Mouse (Mus musculus) kidney, postnatal 36 days (tissue): ENCODE measurements around the gene Tpx2.

Source experiments
- DNase-seq, 2 experiments: peaks; one replicate each; pipeline ENCODE4 v3.0.0; 2021 to 2022; ENCODE audit warnings: mixed read lengths in 2 of 2

The Tpx2 gene

GRCm38 (mm10) chr2:152821023-152821422 is 26.7 kb upstream of the Tpx2 start:
- DNase-seq, result peak; percentile 62 to 78

- no peak for DNase-seq
Observed at GRCm38 (mm10) chr2:152821566-152821965, 26.2 kb upstream of the Tpx2 start.

DNA sequence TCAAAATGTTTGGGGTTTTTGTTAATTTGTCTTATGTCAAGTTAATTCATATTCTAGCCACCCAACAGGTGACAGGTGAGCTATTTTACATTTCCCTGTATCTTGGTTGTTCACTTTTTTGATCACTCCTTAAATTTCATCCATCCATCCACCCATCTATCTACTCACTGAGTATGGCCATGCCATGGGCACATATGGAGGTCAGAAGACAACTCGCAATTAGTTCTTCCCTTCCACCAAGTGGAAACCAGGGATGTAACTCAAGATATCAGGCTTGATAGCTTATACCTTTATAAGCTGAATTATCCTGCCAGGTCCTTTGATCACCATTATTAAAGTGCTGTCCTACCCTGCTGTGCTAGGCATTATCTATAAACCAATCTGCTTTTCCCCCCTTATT is 24.0 kb upstream of the Tpx2 start:
- no peak for DNase-seq

DNA sequence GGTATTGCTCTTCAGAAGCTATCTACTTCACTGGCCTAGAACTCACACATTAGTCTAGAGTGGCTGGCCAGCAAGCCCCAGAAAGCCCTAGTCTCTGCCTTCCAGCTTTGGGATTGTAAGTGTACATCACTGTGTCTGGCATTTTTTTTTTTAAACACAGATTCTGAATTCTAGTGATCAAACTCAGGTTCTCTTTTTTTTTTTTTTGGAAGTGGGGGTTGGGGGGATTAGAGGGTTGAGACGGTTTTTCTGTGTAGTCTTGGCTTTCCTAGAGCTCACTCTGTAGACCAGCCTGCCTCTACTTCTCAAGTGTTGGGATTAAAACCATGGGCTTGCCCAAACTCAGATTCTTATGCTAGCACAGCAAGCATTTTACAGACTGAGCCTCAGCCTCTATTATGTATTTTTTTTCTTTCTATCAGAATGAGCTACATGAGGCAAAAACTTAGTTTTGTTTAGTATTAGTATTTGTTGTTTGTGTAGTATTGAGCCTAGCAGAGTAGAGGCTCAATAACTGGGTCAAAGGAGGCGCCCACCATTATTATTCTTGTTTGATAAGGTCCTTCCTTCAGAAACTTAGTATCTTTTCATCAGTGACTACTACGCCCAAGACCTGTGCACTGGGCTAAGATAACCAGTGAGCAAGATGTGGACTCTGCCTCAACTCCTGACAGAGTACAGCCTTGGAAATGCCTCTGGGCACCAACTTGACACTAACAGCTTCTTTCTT is 23.2 kb upstream of the Tpx2 start:
- DNase-seq, result no peak

DNA sequence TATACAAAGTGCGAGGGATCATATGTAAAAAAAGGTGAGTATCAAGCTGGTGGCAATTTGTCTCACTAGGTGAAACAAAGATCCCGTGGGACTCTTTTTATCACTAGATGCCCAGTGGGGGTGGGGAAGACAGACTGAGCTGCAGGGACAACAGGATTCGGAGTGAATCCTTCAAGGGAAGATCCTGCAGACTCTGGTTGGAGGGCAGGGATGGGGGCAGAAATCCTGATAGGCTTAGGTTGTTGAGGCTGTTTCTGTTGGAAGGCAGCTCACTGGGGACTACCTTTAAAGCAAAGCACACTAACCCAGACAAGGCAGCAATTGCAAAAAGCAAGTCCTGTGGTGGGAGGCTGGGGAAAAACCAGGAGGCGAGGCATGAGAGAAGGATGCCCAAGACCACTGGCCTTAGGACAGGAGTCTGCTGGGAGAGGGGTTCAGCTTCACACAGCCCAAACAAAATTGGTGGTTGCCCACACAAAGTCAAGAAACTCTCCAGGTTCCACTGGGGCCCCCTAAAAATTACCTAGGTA is 22.5 kb upstream of the Tpx2 start:
- no peak for DNase-seq

GRCm38 (mm10) chr2:152825713-152826112 is 22.1 kb upstream of the Tpx2 start:
- DNase-seq, result no peak

DNA sequence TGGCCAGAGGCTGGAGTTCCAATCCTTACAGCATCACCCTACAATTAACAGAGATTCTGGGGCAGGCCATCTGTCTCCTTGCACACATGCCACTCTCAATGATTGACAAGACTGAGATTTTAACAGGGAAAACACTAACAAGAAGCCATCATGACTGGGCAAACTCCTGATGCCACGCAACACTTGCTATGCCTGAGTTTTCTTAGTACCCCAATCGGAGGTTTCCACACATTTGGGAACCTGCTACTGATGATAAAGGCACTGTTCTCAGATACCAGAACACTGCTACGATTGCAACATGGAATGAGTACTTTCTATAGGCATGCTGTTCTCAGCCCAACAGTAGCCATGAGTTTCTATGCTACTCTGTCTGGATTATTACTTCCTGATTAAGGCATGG is 21.3 kb upstream of the Tpx2 start:
- no peak for DNase-seq

GRCm38 (mm10) chr2:152827321-152828010 is 20.3 kb upstream of the Tpx2 start:
- no peak for DNase-seq

DNA sequence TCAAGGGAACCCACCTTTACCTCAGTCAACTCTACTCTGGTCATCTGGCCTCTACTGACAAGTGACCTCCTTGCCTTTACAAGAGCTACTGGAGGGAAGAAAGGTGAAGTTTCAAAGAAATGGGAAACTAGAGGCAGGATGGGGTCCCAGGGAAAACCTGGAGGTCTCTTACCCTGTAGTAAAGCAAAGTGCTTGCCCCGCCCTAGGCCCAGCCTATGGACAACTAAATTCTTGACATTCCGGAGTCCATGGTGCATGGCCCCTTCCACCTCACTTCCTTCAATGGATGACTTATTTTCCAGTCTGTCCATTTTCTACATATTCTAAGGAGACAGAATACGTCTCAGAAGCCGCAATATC is 19.8 kb upstream of the Tpx2 start:
- peak; percentile 71 to 81 for DNase-seq

DNA sequence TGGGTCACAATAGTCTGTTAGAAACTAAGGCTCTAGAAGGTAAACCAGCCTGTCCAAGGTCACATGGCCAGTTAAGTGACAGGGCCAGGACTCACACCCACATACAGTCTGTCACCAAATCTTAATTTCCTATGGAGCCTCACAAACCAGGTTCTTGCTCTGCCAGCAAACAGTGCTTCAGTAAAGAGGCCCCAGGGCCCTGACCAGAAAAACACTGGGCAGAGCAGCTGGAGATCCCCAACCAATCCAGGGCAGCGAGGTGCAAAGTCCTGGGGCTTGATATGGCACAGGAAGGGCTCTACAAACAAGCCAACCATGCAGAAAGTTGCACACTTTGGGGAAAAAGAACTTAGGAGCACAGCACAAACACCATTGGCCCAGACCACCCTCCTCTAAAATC is 19.2 kb upstream of the Tpx2 start:
- peak; percentile 77 to 79 for DNase-seq

- peak; percentile 65 to 66 for DNase-seq
Observed at GRCm38 (mm10) chr2:152829367-152829881, 18.3 kb upstream of the Tpx2 start.

GRCm38 (mm10) chr2:152830021-152830921 is 17.5 kb upstream of the Tpx2 start:
- peak; percentile 96 for DNase-seq

DNA sequence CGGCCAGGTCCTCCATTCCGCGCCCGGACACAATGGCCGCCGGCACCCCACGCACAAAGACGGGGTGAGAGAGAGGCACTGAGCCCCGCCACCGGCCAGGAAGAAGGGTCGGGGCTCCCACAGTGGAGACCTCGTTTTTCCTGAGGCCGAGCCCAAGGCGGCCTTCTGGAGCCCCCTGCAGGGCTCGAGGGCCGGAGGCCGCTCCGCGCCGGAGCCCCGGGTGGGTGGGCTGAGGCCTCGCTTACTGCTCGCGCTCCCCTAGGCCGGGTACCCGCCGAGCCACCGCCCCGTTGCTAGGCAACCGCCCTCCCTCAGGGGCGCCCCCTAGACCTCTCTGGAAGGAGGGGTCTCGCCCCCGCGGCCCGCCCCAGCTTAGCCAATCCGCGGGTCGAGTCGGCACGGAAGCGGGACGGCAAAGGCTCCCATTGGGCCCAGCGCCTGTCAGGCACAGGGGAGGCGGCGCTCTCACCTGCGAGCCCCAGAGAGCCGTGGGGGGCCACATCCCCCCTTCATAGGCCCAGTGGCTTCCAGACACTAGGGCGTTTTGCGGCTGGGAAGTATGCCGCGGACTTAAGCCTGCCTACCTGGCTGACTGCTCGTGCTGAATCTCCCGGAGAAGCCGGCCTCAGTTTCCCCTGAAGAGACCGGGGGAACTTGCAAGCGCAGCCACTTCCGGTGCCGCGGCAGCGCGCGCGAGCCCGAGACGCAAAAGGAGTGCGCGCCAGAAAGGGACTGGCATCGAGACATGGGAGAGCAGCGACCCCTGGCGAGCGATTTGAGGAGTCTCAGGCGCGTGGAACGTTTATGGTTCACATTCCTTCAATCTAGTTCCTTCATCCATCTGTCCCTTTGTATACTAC is 16.5 kb upstream of the Tpx2 start, which contains the start of gene Bcl2l1:
Gene Bcl2l1, minus strand, starts transcription at position 710 of the 860 bp plus-strand sequence.
- DNase-seq, result peak; percentile 98 to 99

GRCm38 (mm10) chr2:152839256-152839655 is 8.5 kb upstream of the Tpx2 start:
- peak; percentile 63 to 72 for DNase-seq

GRCm38 (mm10) chr2:152842741-152843140 is 5.0 kb upstream of the Tpx2 start:
- no peak for DNase-seq

DNA sequence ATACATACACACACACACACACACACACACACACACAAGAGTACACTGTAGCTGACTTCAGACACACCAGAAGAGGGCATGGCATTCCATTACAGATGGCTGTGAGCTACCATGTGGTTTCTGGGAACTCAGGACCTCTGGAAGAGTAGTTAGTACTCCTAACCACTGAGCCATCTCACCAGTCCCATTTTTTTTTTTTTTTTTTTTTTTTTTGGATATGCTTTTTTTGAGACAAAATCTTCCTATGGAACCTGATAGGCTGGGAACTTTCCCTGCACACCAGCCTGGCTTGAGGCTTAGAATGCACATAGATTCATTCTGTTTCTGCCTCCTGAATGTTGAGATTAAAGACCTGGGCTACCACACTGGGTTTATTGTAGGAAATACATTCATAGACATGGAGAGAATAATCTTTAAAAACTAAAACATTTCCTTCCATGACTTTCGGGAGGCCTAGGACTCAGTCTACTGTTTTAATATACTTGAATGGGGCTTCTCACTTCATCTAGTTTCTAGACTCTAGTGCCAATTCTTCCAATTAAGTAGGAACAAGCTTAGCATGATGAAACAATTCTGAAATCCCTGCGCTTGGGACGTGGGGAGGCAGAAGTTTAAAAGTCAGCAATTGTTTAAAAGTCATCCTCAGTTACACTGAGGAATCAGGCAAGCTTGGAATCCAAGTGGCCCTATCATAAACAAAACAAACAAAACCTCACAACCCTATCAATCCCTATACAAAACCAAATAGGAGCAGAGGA is 528 bp upstream of the Tpx2 start:
- DNase-seq, result no peak

- DNase-seq, result no peak
Observed at GRCm38 (mm10) chr2:152848466-152848865, 702 bp downstream of the Tpx2 start.

- no peak for DNase-seq
Observed at GRCm38 (mm10) chr2:152859501-152859900, 11.7 kb downstream of the Tpx2 start.

- no peak for DNase-seq
Observed at GRCm38 (mm10) chr2:152861891-152862290, 14.1 kb downstream of the Tpx2 start.

- no peak for DNase-seq
Observed at GRCm38 (mm10) chr2:152862638-152863037, 14.9 kb downstream of the Tpx2 start.

- DNase-seq, result no peak
Observed at GRCm38 (mm10) chr2:152863346-152863745, 15.6 kb downstream of the Tpx2 start.
